Mouse (Mus musculus) midbrain, embryonic 16.5 days (tissue): ENCODE measurements around the gene Gin1. TPM values are rescaled to one million over a fixed set of nuclear protein-coding genes. Genes with fewer than 3 reads are reported as not detected.

Experiments
- ATAC-seq: fragments of 200-750 bp; cut with Nextera tagmentation; 2 replicates; pipeline ENCODE4 v1.8.0; 2017; ENCODE audit warnings: moderate TSS enrichment
- H3K27ac ChIP-seq: fragments of 300-500 bp; sonication (generic); 2 replicates; pipeline ENCODE4 v1.5.1; 2014; ENCODE audit warnings: mild to moderate bottlenecking, low read length, mixed read lengths
- H3K27me3 ChIP-seq: fragments of 300-500 bp; sonication (generic); 2 replicates; pipeline ENCODE4 v1.6.1; 2014; ENCODE audit warnings: low read depth, low read length, mixed read lengths; ENCODE audit not compliant: control insufficient read depth, insufficient read depth
- H3K36me3 ChIP-seq: fragments of 300-500 bp; sonication (generic); 2 replicates; pipeline ENCODE4 v1.6.1; 2014; ENCODE audit warnings: mild to moderate bottlenecking, low read length, moderate library complexity, mixed read lengths; ENCODE audit not compliant: control insufficient read depth, insufficient read depth
- H3K4me1 ChIP-seq: fragments of 300-500 bp; sonication (generic); 2 replicates; pipeline ENCODE4 v1.6.1; 2014; ENCODE audit warnings: mild to moderate bottlenecking, low read length, mixed read lengths; ENCODE audit not compliant: control insufficient read depth, insufficient read depth
- H3K4me2 ChIP-seq: fragments of 300-500 bp; sonication (generic); 2 replicates; pipeline ENCODE4 v1.6.1; 2014; ENCODE audit warnings: mild to moderate bottlenecking, low read length, mixed read lengths
- H3K4me3 ChIP-seq: fragments of 300-500 bp; sonication (generic); 2 replicates; pipeline ENCODE4 v1.5.1; 2014; ENCODE audit warnings: low read depth, mild to moderate bottlenecking, low read length, moderate library complexity, mixed read lengths
- H3K9ac ChIP-seq: fragments of 300-500 bp; sonication (generic); 2 replicates; pipeline ENCODE4 v1.6.1; 2014; ENCODE audit warnings: low read depth, low read length, mixed read lengths
- H3K9me3 ChIP-seq: fragments of 300-500 bp; sonication (generic); replicated peaks from 2 replicates; pipeline ENCODE4 v1.6.1; 2014; ENCODE audit warnings: mild to moderate bottlenecking, low read length, mixed read lengths; ENCODE audit not compliant: control insufficient read depth, poor library complexity, severe bottlenecking
- WGBS: fragments of 180-500 bp; shearing (Covaris S2); extraction: QIAGEN DNeasy Blood & Tissue Kit; methylation state at CpG from one replicate; pipeline ENCODE4 v1.1.7; 2014; 5-methylcytosine and 5-hydroxymethylcytosine counted together
- polyA plus RNA-seq: library from polyadenylated mRNA; unstranded; fragments of >200 nt; fragmentation: Nextera tagmentation; extraction: Ambion mirVana; gene quantifications from 2 replicates; pipeline ENCODE4 v1.2.1, GENCODE M21; 2015

Gin1 gene
- polyA plus RNA-seq, 1 experiment from 2014 or later, result 13.5 TPM

GRCm38 (mm10) chr1:97802207-97802902, 32.4 kb downstream of the Gin1 start:
- Histone ChIP-seq H3K4me2 (no peak overlapping the region), H3K36me3 (no peaks in the 10 kb centered on the region), H3K4me1 (no peaks in the 10 kb centered on the region), H3K4me3 (no peak overlapping the region), H3K27me3 (no peaks in the 10 kb centered on the region), H3K9ac (no peak overlapping the region), H3K27ac (no peak overlapping the region), H3K9me3 (peaks cover 5% of the 10 kb centered on the region)
- 32% methylated on average over 4 of the region's 4 CpGs for WGBS
- ATAC-seq, result no peak

DNA sequence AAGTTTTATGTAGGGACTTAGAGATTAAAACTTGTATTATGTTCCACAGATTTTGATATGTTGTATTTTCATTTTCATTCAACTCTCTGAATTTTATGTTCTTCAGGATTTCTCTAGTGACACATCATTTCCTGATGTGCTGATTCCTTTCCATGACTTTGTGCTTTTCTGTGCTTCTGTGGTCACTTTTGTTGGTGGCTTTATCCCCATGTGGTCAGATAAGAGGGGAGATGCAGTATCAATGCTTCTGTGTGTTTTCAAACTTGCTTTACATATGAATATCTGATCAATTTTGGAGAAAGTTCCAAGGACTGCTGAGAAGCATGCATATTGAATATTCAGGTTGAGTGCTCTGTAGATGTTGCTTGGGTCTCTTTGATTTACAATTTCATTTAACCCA, 34.5 kb downstream of the Gin1 start:
- Histone ChIP-seq H3K4me3 (no peak overlapping the region), H3K9me3 (peaks cover 5% of the 10 kb centered on the region), H3K9ac (no peak overlapping the region), H3K4me1 (no peaks in the 10 kb centered on the region), H3K4me2 (no peak overlapping the region), H3K36me3 (no peaks in the 10 kb centered on the region), H3K27me3 (no peaks in the 10 kb centered on the region), H3K27ac (no peak overlapping the region)
- ATAC-seq, result no peak

DNA sequence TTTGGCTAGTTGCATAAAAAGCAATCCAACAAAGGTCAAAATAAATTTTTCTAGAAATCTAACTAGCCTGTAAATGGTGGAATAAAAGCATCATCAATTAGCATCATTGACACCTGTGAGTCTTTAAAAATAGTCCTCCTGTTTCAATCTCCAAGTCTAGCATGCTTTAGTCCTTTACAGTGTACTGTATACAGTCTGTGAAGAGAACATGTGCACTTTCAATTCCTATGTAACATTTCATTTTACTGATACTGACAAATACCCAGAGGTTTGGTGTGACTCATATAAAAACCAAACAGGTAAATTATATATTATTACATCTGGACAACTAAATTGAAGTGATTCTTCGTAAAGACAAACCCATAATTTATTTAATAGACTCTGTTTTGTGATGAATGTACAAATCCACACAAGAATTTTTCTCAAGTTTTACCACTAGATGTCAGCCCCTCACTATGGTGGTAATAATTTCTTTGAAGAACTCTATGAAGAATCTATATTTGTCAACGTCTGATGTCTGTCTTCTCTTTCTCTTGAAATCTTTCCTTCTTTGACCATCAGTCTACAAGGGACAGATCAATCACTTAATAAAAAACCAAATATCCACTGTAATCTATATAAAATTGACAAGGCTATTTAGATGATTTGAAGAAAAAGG, 39.4 kb downstream of the Gin1 start:
- 40% methylated on average over 2 of the region's 2 CpGs for whole genome bisulfite sequencing
- H3K27me3 ChIP-seq, result no peaks in the 10 kb centered on the region
- no peaks in the 10 kb centered on the region for H3K36me3 ChIP-seq
- H3K4me2 ChIP-seq, result no peak overlapping the region
- H3K9me3 ChIP-seq, result no peaks in the 10 kb centered on the region
- no peak overlapping the region for H3K27ac ChIP-seq
- H3K4me1 ChIP-seq, result no peaks in the 10 kb centered on the region
- no peak overlapping the region for H3K4me3 ChIP-seq
- H3K9ac ChIP-seq, result no peak overlapping the region
- ATAC-seq, result 0 out of 2 replicates have a peak, but pooled peaks have one; percentile 45

GRCm38 (mm10) chr1:97821282-97821681, 51.3 kb downstream of the Gin1 start:
- Histone ChIP-seq H3K4me1 (no peaks in the 10 kb centered on the region), H3K27ac (no peak overlapping the region), H3K9me3 (no peaks in the 10 kb centered on the region), H3K4me2 (no peak overlapping the region), H3K4me3 (no peak overlapping the region), H3K36me3 (peaks cover 4% of the 10 kb centered on the region), H3K27me3 (no peaks in the 10 kb centered on the region), H3K9ac (no peak overlapping the region)
- WGBS, result 87% methylated on average over 3 of the region's 3 CpGs
- no peak for ATAC-seq

GRCm38 (mm10) chr1:97822203-97822602, 52.2 kb downstream of the Gin1 start:
- Histone ChIP-seq H3K27me3 (no peaks in the 10 kb centered on the region), H3K9me3 (no peaks in the 10 kb centered on the region), H3K4me2 (no peak overlapping the region), H3K4me3 (no peak overlapping the region), H3K36me3 (peaks cover 6% of the 10 kb centered on the region), H3K27ac (no peak overlapping the region), H3K4me1 (no peaks in the 10 kb centered on the region), H3K9ac (no peak overlapping the region)
- no peak for ATAC-seq
- 81% methylated on average over 5 of the region's 5 CpGs for WGBS

GRCm38 (mm10) chr1:97822904-97823303, 52.9 kb downstream of the Gin1 start:
- no peak for ATAC-seq
- H3K27ac ChIP-seq, result no peak overlapping the region
- H3K4me2 ChIP-seq, result no peak overlapping the region
- H3K4me1 ChIP-seq, result no peaks in the 10 kb centered on the region
- H3K9me3 ChIP-seq, result no peaks in the 10 kb centered on the region
- WGBS, result 94% methylated on average over 7 of the region's 7 CpGs
- H3K36me3 ChIP-seq, result peaks cover 6% of the 10 kb centered on the region
- no peak overlapping the region for H3K4me3 ChIP-seq
- no peaks in the 10 kb centered on the region for H3K27me3 ChIP-seq
- H3K9ac ChIP-seq, result no peak overlapping the region

GRCm38 (mm10) chr1:97827566-97827965, 57.6 kb downstream of the Gin1 start:
- WGBS, result 85% methylated on average over 2 of the region's 2 CpGs
- Histone ChIP-seq H3K27me3 (no peaks in the 10 kb centered on the region), H3K9ac (no peak overlapping the region), H3K36me3 (peaks cover 12% of the 10 kb centered on the region), H3K4me1 (no peaks in the 10 kb centered on the region), H3K4me2 (no peak overlapping the region), H3K9me3 (no peaks in the 10 kb centered on the region), H3K27ac (no peak overlapping the region), H3K4me3 (no peak overlapping the region)
- no peak for ATAC-seq

DNA sequence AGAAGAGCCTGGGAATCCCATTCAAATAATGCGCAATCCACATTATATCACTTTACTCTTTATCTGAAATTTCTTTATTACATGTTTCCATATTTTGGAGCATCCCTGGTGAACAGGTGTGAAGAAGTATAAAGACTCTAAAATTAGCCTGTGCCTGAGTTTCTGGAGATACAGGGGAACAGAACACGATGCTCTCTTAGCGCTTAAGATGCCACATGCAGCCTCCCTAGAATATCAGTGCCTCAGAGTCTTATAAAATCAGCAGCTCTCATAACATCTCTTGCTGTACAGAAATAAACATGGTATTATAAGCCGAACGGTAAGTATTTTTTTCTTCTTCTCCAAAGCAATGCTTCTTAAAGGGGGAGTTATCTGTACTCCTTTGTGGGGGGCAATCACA, 58.1 kb downstream of the Gin1 start:
- H3K36me3 ChIP-seq, result peaks cover 12% of the 10 kb centered on the region
- no peaks in the 10 kb centered on the region for H3K27me3 ChIP-seq
- H3K27ac ChIP-seq, result no peak overlapping the region
- H3K4me2 ChIP-seq, result no peak overlapping the region
- ATAC-seq, result no peak
- WGBS, result 93% methylated on average over 5 of the region's 5 CpGs
- H3K9me3 ChIP-seq, result no peaks in the 10 kb centered on the region
- no peak overlapping the region for H3K9ac ChIP-seq
- no peaks in the 10 kb centered on the region for H3K4me1 ChIP-seq
- no peak overlapping the region for H3K4me3 ChIP-seq

GRCm38 (mm10) chr1:97833466-97834353, 63.7 kb downstream of the Gin1 start:
- no peak for ATAC-seq
- no peak overlapping the region for H3K9ac ChIP-seq
- H3K36me3 ChIP-seq, result peaks cover 11% of the 10 kb centered on the region
- 55% methylated on average over 5 of the region's 5 CpGs for WGBS
- H3K9me3 ChIP-seq, result no peaks in the 10 kb centered on the region
- H3K4me2 ChIP-seq, result no peak overlapping the region
- H3K4me3 ChIP-seq, result no peak overlapping the region
- H3K4me1 ChIP-seq, result no peaks in the 10 kb centered on the region
- H3K27me3 ChIP-seq, result no peaks in the 10 kb centered on the region
- H3K27ac ChIP-seq, result peak overlapping the region; percentile 1
